Mouse (Mus musculus) adipose tissue, adult 10 weeks (tissue): ENCODE measurements around the gene Rab5b. TPM values are rescaled to one million over a fixed set of nuclear protein-coding genes. Genes with fewer than 3 reads are reported as not detected.

Experiments
- polyA plus RNA-seq: library from polyadenylated mRNA; stranded (reverse); fragments of 350-450 nt; fragmentation: Illumina TruSeq; extraction: RNeasy Lipid Tissue Mini Kit (QIAGEN cat#74804); gene quantifications from one replicate; pipeline ENCODE4 v1.2.3, GENCODE M21; 2014; ENCODE audit warnings: low read depth, low replicate concordance

Rab5b gene
- 111 TPM for polyA plus RNA-seq

GRCm38 (mm10) chr10:128695992-128696807 lies at the start of gene Rab5b:
TSS of gene Rab5b (minus strand) at chr10:128696264.

GRCm38 (mm10) chr10:128744680-128745601 lies 48.9 kb upstream of the Rab5b start, which contains the start of gene Dgka:
TSS of gene Dgka (minus strand) at chr10:128744855.

GRCm38 (mm10) chr10:128704491-128705316 lies 8.6 kb upstream of the Rab5b start, which contains the start of gene Cdk2:
TSS of gene Cdk2 (minus strand) at chr10:128705031.

GRCm38 (mm10) chr10:128703895-128704294 lies 7.8 kb upstream of the Rab5b start, which contains the start of gene Pmel:
TSS of gene Pmel (plus strand) at chr10:128704195.

GRCm38 (mm10) chr10:128673763-128674468 lies 22.1 kb downstream of the Rab5b start, which contains the start of gene Suox:
TSS of gene Suox (minus strand) at chr10:128674073.

GRCm38 (mm10) chr10:128645111-128646011 lies 50.7 kb downstream of the Rab5b start, which contains the start of gene Ikzf4:
TSS of gene Ikzf4 (minus strand) at chr10:128645991.

Other genes starting within 250 kb of the Rab5b start
- 105 TPM for gene Smarcc2, start 237.0 kb downstream of the Rab5b start, polyA plus RNA-seq
- gene Myl6, start 202.1 kb downstream of the Rab5b start, polyA plus RNA-seq: 1,629 TPM
- gene Myl6b, start 197.6 kb downstream of the Rab5b start, polyA plus RNA-seq: 5.5 TPM
- 98.5 TPM for gene Esyt1, start 170.4 kb downstream of the Rab5b start, polyA plus RNA-seq
- 9.8 TPM for gene Zc3h10, start 148.5 kb downstream of the Rab5b start, polyA plus RNA-seq
- gene Rpl41, start 147.0 kb downstream of the Rab5b start, polyA plus RNA-seq: 2,778 TPM
- 63.0 TPM for gene Pa2g4, start 130.3 kb downstream of the Rab5b start, polyA plus RNA-seq
- gene Erbb3, start 106.6 kb downstream of the Rab5b start, polyA plus RNA-seq: 32.3 TPM
- 1,498 TPM for gene Rps26, start 69.5 kb downstream of the Rab5b start, polyA plus RNA-seq
- gene Ikzf4, start 50.3 kb downstream of the Rab5b start, polyA plus RNA-seq: 3.3 TPM
- 154 TPM for gene Suox, start 22.2 kb downstream of the Rab5b start, polyA plus RNA-seq
- 15.2 TPM for gene Pmel, start 7.9 kb upstream of the Rab5b start, polyA plus RNA-seq
- gene Cdk2, start 8.8 kb upstream of the Rab5b start, polyA plus RNA-seq: 20.1 TPM
- gene Dgka, start 48.6 kb upstream of the Rab5b start, polyA plus RNA-seq: 16.4 TPM
- 28.8 TPM for gene Pym1, start 51.6 kb upstream of the Rab5b start, polyA plus RNA-seq
- 17.1 TPM for gene Mmp19, start 94.6 kb upstream of the Rab5b start, polyA plus RNA-seq
- gene Dnajc14, start 107.8 kb upstream of the Rab5b start, polyA plus RNA-seq: 44.6 TPM
- 13.7 TPM for gene Tmem198b, start 108.1 kb upstream of the Rab5b start, polyA plus RNA-seq
- 69.3 TPM for gene Sarnp, start 121.1 kb upstream of the Rab5b start, polyA plus RNA-seq
- 96.5 TPM for gene Ormdl2, start 125.4 kb upstream of the Rab5b start, polyA plus RNA-seq
- 1.6 TPM for gene Gdf11, start 195.5 kb upstream of the Rab5b start, polyA plus RNA-seq
- 549 TPM for gene Cd63, start 204.7 kb upstream of the Rab5b start, polyA plus RNA-seq
- 16.9 TPM for gene Rdh5, start 226.6 kb upstream of the Rab5b start, polyA plus RNA-seq
- 277 TPM for gene Bloc1s1, start 227.8 kb upstream of the Rab5b start, polyA plus RNA-seq
- 54.8 TPM for gene Itga7, start 237.6 kb upstream of the Rab5b start, polyA plus RNA-seq